Mouse (Mus musculus) embryonic facial prominence, embryonic 15.5 days (tissue): ENCODE measurements around the gene Znhit3. TPM values are rescaled to one million over a fixed set of nuclear protein-coding genes. Genes with fewer than 3 reads are reported as not detected.
"Not testable (repeated sequence)": the region's sequence is repeated elsewhere in the genome, so short reads cannot be mapped to it uniquely, and the experiment has no call there.

Source experiments
- ATAC-seq: fragments of 200-750 bp; cut with Nextera tagmentation; 2 replicates; pipeline ENCODE4 v1.8.0; 2017; ENCODE audit warnings: low read depth, moderate TSS enrichment; ENCODE audit not compliant: insufficient number of reproducible peaks, low FRiP score, low TSS enrichment
- H3K27ac ChIP-seq: fragments of 300-500 bp; sonication (generic); replicated peaks from 2 replicates; pipeline ENCODE4 v1.5.1; 2015; ENCODE audit warnings: mild to moderate bottlenecking, inconsistent platforms
- H3K27me3 ChIP-seq: fragments of 300-500 bp; sonication (generic); 2 replicates; pipeline ENCODE4 v1.6.1; 2015; ENCODE audit warnings: inconsistent platforms
- H3K36me3 ChIP-seq: fragments of 300-500 bp; sonication (generic); 2 replicates; pipeline ENCODE4 v1.6.1; 2015; ENCODE audit warnings: mild to moderate bottlenecking, inconsistent platforms
- H3K4me1 ChIP-seq: fragments of 300-500 bp; sonication (generic); 2 replicates; pipeline ENCODE4 v1.6.1; 2015; ENCODE audit warnings: inconsistent platforms
- H3K4me2 ChIP-seq: fragments of 300-500 bp; sonication (generic); replicated peaks from 2 replicates; pipeline ENCODE4 v1.6.1; 2015; ENCODE audit warnings: mild to moderate bottlenecking, inconsistent platforms
- H3K4me3 ChIP-seq: fragments of 300-500 bp; sonication (generic); replicated peaks from 2 replicates; pipeline ENCODE4 v1.5.1; 2015; ENCODE audit warnings: mild to moderate bottlenecking, inconsistent platforms
- H3K9ac ChIP-seq: fragments of 300-500 bp; sonication (generic); 2 replicates; pipeline ENCODE4 v1.6.1; 2015; ENCODE audit warnings: inconsistent platforms
- H3K9me3 ChIP-seq: fragments of 300-500 bp; sonication (generic); replicated peaks from 2 replicates; pipeline ENCODE4 v1.6.1; 2016; ENCODE audit warnings: inconsistent platforms
- WGBS: fragments of 180-500 bp; shearing (Covaris S2); methylation state at CpG from one replicate; pipeline ENCODE4 v1.1.7; 2015; 5-methylcytosine and 5-hydroxymethylcytosine counted together
- polyA plus RNA-seq: library from polyadenylated mRNA; unstranded; fragments of >200 nt; fragmentation: Nextera tagmentation; extraction: Ambion mirVana; gene quantifications from 2 replicates; pipeline ENCODE4 v1.2.1, GENCODE M21; 2015

The Znhit3 gene
- polyA plus RNA-seq, 1 experiment from 2014 or later = 58.1 TPM

- 96% methylated on average over 8 of the region's 8 CpGs for WGBS
- no peak for ATAC-seq
- H3K36me3 ChIP-seq = peaks cover 63% of the 10 kb centered on the region
- no peak overlapping the region for H3K9ac ChIP-seq
- H3K4me3 ChIP-seq = no peak overlapping the region
- no peaks in the 10 kb centered on the region for H3K27me3 ChIP-seq
- no peak overlapping the region for H3K27ac ChIP-seq
- H3K9me3 ChIP-seq = no peaks in the 10 kb centered on the region
- no peak overlapping the region for H3K4me2 ChIP-seq
- H3K4me1 ChIP-seq = no peaks in the 10 kb centered on the region
Measured at GRCm38 (mm10) chr11:84888025-84888424, 28.1 kb downstream of the Znhit3 start.

- Histone ChIP-seq H3K4me3 (no peak overlapping the region), H3K4me2 (no peak overlapping the region), H3K4me1 (no peaks in the 10 kb centered on the region; the same call in 1 of the 2 replicates), H3K27me3 (no peaks in the 10 kb centered on the region), H3K9me3 (no peaks in the 10 kb centered on the region), H3K36me3 (peaks cover 56% of the 10 kb centered on the region), H3K9ac (no peak overlapping the region), H3K27ac (no peak overlapping the region)
- no peak for ATAC-seq
- 86% methylated on average over 11 of the region's 11 CpGs for WGBS
Measured at GRCm38 (mm10) chr11:84886767-84887511, 29.2 kb downstream of the Znhit3 start.

GRCm38 (mm10) chr11:84886236-84886635 lies 29.9 kb downstream of the Znhit3 start:
- ATAC-seq = no peak
- Histone ChIP-seq H3K9ac (no peak overlapping the region), H3K4me1 (peaks cover 4% of the 10 kb centered on the region), H3K4me3 (no peak overlapping the region), H3K27ac (no peak overlapping the region), H3K36me3 (peaks cover 49% of the 10 kb centered on the region), H3K27me3 (no peaks in the 10 kb centered on the region), H3K4me2 (no peak overlapping the region), H3K9me3 (no peaks in the 10 kb centered on the region)
- 89% methylated on average over 5 of the region's 5 CpGs for WGBS

GRCm38 (mm10) chr11:84885238-84885637 lies 30.9 kb downstream of the Znhit3 start:
- peak; percentile 30; the same call in 1 of the 2 replicates for ATAC-seq
- Histone ChIP-seq H3K36me3 (peaks cover 46% of the 10 kb centered on the region), H3K4me1 (peaks cover 10% of the 10 kb centered on the region), H3K9me3 (no peaks in the 10 kb centered on the region), H3K4me2 (no peak overlapping the region), H3K9ac (no peak overlapping the region), H3K27ac (no peak overlapping the region), H3K27me3 (no peaks in the 10 kb centered on the region), H3K4me3 (no peak overlapping the region)
- WGBS = 65% methylated on average over 4 of the region's 4 CpGs

- Histone ChIP-seq H3K27me3 (no peaks in the 10 kb centered on the region), H3K9me3 (no peaks in the 10 kb centered on the region), H3K9ac (no peak overlapping the region), H3K4me1 (peaks cover 17% of the 10 kb centered on the region), H3K4me2 (no peak overlapping the region), H3K36me3 (peaks cover 30% of the 10 kb centered on the region), H3K27ac (no peak overlapping the region), H3K4me3 (no peak overlapping the region)
- ATAC-seq = no peak
- WGBS = 77% methylated on average over 7 of the region's 7 CpGs
Measured at GRCm38 (mm10) chr11:84882346-84882745, 33.8 kb downstream of the Znhit3 start.

- peaks cover 19% of the 10 kb centered on the region for H3K36me3 ChIP-seq
- peak overlapping the region; percentile 93 for H3K27ac ChIP-seq
- H3K4me1 ChIP-seq = peaks cover 17% of the 10 kb centered on the region
- H3K9me3 ChIP-seq = no peaks in the 10 kb centered on the region
- H3K4me2 ChIP-seq = peak overlapping the region; percentile 91
- peak; percentile 40; the same call in 1 of the 2 replicates for ATAC-seq
- no peaks in the 10 kb centered on the region for H3K27me3 ChIP-seq
- H3K4me3 ChIP-seq = peak overlapping the region; percentile 89
- 35% methylated on average over 9 of the region's 9 CpGs for WGBS
- peak overlapping the region; percentile 76 for H3K9ac ChIP-seq
Measured at GRCm38 (mm10) chr11:84880971-84881370, 35.2 kb downstream of the Znhit3 start.

- Histone ChIP-seq H3K4me1 (peaks cover 17% of the 10 kb centered on the region), H3K4me3 (peak overlapping the region; percentile 89), H3K36me3 (peaks cover 18% of the 10 kb centered on the region; the same call in 1 of the 2 replicates), H3K9ac (peak overlapping the region; percentile 76), H3K27ac (peak overlapping the region; percentile 93), H3K4me2 (peak overlapping the region; percentile 91), H3K27me3 (no peaks in the 10 kb centered on the region), H3K9me3 (no peaks in the 10 kb centered on the region)
- peak; percentile 25; the same call in 1 of the 2 replicates for ATAC-seq
- under 1% methylated on average over 21 of the region's 24 CpGs for WGBS
Measured at GRCm38 (mm10) chr11:84880465-84880961, 35.7 kb downstream of the Znhit3 start.

GRCm38 (mm10) chr11:84879772-84880464 lies 36.2 kb downstream of the Znhit3 start, which contains the start of the genes Myo19 and Pigw:
TSS of gene Myo19 (plus strand) at chr11:84880148.
TSS of gene Pigw (minus strand) at chr11:84880285.
- H3K9me3 ChIP-seq = no peaks in the 10 kb centered on the region
- peak within 1 kb of the TSS; percentile 91 for H3K4me2 ChIP-seq
- peak within 1 kb of the TSS; percentile 89 for H3K4me3 ChIP-seq
- peak; percentile 91 for ATAC-seq
- H3K27me3 ChIP-seq = no peaks in the 10 kb centered on the region
- peaks cover 17% of the 10 kb centered on the region for H3K4me1 ChIP-seq
- H3K36me3 ChIP-seq = peaks cover 14% of the 10 kb centered on the region; the same call in 1 of the 2 replicates
- under 1% methylated on average over 81 of the region's 81 CpGs for WGBS
- peak within 1 kb of the TSS; percentile 76 for H3K9ac ChIP-seq
- peak within 1 kb of the TSS; percentile 93 for H3K27ac ChIP-seq

- Histone ChIP-seq H3K9me3 (no peaks in the 10 kb centered on the region), H3K36me3 (peaks cover 11% of the 10 kb centered on the region; the same call in 1 of the 2 replicates), H3K27me3 (no peaks in the 10 kb centered on the region), H3K9ac (peak overlapping the region; percentile 70), H3K4me1 (peaks cover 17% of the 10 kb centered on the region), H3K27ac (peak overlapping the region; percentile 93), H3K4me3 (peak overlapping the region; percentile 89), H3K4me2 (peak overlapping the region; percentile 91)
- 20% methylated on average over 7 of the region's 7 CpGs for WGBS
- no peak for ATAC-seq
Measured at GRCm38 (mm10) chr11:84879007-84879771, 37.0 kb downstream of the Znhit3 start.

- not testable (repeated sequence) for H3K36me3 ChIP-seq, H3K27ac ChIP-seq, H3K9me3 ChIP-seq, H3K27me3 ChIP-seq, H3K4me3 ChIP-seq, ATAC-seq, H3K9ac ChIP-seq, H3K4me2 ChIP-seq
- H3K4me1 ChIP-seq = peaks cover 11% of the 10 kb centered on the region
- no CpG with 5 or more reads among the region's 1 CpGs for WGBS
Measured at GRCm38 (mm10) chr11:84876020-84876419, 40.1 kb downstream of the Znhit3 start.
